Mouse (Mus musculus) thymus, adult 2 months (tissue): ENCODE measurements around the gene Macrod2.

ENCODE experiments used
- CTCF ChIP-seq: fragments of 200-500 bp; IDR thresholded peaks from 2 replicates; pipeline ENCODE4 v1.5.1; 2012; ENCODE audit warnings: mild to moderate bottlenecking, control low read depth, low read length, moderate library complexity, borderline replicate concordance; ENCODE audit not compliant: control insufficient read depth, poor library complexity, insufficient read depth; ENCODE audit errors: extremely low read depth
- POLR2A ChIP-seq: fragments of 200-500 bp; IDR thresholded peaks from 2 replicates; pipeline ENCODE4 v1.6.1; 2012; ENCODE audit warnings: mild to moderate bottlenecking, low read length, control low read depth, moderate library complexity; ENCODE audit not compliant: control insufficient read depth, poor library complexity, insufficient read depth; ENCODE audit errors: extremely low read depth

GRCm38 (mm10) chr2:141271541-141271940 is 876.4 kb downstream of the Macrod2 start:
- TF ChIP-seq CTCF (no peak), POLR2A (no peak)
